Mouse (Mus musculus) layer of hippocampus, postnatal 10 days (tissue): Measurements from ENCODE around the gene Ddi1. TPM values are rescaled to one million over a fixed set of nuclear protein-coding genes. Genes with fewer than 3 reads are reported as not detected.
"Not testable (repeated sequence)": the region's sequence is repeated elsewhere in the genome, so short reads cannot be mapped to it uniquely, and the experiment has no call there.

ENCODE experiments used
- DNase-seq, 2 experiments: peaks; one replicate each; pipeline ENCODE4 v3.0.0; 2021; ENCODE audit warnings: low spot score in 2 of 2
- long read RNA-seq: library from polyadenylated mRNA; stranded (forward); transcript quantifications from one replicate; pipeline ENCODE4 v2.0.0, GENCODE M21; 2023
- total RNA-seq, 2 experiments: library from RNA; stranded (reverse); gene quantifications; 2 replicates each; pipeline ENCODE4 v1.2.3; 2021

The Ddi1 gene
- not detected for total RNA-seq
- long read RNA-seq: 0 reads

DNA sequence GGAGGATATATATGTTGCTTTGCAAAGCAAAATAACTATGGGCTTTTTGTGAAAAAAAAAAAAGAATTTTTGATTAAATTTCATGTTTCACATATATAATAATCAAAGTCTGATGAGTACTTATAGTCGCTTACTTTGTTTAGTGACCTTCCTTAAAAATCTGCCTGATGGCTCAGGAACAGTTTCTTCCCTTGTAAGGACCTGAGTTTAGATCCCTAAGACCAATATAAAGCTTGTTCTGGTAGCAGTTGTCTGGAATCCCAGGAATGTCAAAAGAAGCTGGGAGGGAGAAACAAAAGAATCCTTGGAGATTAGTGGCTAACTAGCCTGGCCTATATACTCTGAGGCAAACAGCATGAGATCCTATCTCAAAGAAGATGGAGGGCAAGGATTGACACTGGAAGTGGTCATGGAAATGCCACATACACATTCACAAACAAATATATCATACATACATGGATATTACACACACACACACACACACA is at the start of gene Ddi1:
Gene Ddi1 (minus strand): TSS at position 51 of the 485 bp plus-strand sequence.
- DNase-seq: no peak

DNA sequence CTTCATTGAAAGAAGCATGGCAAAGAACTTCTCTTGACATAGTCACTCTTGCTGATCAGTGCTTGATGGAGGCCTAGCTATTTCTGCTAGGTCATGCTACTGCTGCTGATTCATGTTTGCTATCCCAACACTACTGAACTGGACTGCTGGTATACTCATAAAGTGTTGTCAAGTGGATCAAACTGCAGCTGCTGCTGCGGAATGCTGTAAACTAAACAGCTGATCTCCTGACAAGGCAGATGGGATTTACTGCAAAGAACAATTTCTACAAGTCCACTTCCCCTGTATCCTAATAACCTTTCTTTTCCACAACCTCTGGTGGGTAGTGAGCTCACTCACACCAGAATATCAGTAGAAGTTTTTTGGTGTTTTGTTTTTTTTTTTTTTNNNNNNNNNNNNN is 47.5 kb upstream of the Ddi1 start:
- no peak for DNase-seq

DNA sequence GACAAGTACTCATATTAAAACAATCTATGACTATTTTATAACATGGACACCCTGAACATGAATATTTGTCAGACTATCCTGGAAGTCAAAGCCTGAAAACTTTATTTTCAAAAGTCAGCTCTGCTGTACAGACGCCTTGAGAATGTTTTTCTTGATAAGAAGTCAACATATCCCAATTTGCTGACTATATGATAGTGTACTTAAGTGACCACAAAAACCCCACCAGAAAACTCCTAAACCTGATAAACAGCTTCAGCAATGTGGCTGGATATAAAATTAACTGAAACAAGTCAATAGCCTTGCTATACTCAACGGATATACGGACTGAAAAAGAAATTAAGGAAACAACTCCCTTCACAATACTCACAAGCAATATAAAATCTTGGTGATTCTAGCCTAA is 36.2 kb upstream of the Ddi1 start:
- DNase-seq: no peak

DNA sequence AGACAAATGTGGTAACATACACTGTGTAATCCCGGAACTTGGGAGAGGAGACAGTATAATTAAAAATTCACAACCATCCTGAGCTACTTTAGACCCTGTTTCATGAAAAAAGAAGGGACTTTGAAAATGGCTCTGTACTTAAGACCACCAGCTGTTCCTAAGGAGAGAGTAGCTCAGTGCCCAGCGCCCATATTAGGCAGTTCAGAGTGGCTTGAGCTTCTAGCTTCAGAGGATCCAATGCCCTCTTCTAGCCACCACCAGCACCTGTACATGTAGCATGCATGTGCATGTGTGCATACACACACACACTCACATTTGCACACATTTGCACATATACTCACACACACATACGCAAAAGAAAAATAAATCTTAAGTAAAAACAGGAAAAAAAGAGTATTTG is 34.9 kb upstream of the Ddi1 start:
- no peak for DNase-seq

DNA sequence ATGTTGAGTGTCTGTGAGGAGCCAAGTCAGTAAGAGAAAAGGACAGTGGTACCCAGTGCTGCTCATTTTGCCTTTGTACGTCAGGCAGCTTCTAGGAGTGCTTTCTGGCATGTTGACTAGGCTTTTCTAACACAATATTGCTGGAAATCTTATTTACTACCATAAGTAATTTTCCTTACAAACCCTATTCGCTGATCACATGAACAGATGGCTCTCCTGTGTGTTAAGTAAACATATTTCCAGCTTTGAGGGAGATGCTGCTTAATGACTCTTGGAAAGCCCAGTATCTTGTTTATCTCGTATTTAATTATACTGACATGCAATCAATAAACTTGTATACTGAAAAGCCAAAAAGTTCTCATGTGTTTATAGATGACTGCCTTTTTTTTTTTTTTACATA is 32.4 kb upstream of the Ddi1 start:
- no peak for DNase-seq

DNA sequence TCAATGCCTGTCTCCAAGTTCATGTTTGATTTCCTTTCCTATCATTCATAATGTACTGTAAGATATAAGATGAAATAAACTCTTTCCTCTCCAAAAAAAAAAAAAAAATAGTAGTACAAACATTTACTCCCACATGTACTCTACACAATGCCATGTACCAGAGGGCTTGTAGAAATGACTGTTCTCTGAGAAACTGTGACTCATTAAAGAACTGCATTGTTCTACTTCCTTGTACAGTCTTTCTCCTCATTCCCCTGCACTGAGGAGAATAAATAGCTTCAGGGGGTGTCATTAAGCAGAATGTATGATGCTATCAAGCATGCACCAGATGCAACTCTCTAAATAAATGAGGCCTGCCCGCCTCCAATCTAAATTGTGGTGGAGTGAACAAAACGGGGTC is 28.9 kb upstream of the Ddi1 start:
- no peak for DNase-seq

DNA sequence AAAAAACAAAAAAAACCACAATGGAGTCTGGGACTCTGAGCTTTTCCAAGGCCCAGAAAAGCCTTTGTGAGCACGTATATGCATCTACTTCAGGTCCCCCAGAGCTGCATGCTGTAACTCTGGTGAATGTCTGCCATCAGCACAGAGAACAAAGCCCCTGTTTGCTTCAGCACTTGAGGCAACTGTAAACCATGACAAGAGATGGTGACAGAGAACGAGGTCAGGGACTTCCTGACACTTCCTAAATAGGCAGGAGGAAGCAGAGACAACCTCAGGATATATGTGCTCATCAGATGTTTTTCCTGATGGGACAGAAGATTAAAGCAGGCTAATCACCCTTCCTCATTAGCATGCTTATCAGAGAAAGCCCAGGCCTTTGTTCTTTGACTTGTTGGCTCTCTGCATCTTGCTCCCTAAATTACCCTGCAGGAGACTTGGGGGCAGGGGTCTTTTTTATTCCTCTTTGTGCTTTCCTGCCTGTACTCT is 19.6 kb upstream of the Ddi1 start:
- no peak for DNase-seq

DNA sequence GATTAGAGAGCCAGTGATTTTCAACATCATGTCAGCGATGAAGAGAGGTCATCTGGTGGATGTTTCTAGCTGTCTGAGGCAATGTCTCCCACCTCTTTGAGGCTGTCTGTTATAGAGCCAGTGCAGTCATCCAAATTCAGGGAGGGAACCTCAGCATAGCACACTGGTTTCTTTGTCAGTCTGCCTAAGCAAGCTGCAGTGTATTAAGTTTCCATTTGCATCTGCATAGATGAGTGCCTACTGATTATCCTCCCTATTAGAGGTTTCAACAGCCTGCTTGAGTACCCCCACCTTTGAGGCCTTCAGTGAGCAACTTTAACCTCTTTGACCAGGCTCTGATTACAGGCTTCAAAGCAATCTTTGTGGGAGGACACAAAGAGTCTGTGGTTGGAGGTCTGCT is 17.1 kb upstream of the Ddi1 start:
- DNase-seq: no peak

DNA sequence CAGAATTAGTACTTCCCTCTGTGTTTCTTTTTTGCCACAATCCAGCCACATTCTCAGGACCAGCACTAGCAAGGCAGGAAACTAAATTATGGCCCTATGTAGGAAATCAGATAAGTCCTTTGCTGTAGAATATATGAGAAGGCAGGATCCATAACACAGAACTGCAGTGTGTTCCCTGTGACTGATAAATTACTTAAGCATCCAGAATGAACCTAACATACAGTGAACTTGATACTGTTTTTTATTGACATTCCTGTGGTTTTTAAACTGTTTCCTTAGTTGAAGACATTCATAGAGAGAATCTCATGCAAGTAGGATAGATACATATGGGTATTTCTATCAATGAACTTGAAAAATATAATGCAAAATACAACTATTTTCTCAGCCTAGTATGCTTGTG is 7.9 kb upstream of the Ddi1 start:
- no peak for DNase-seq

DNA sequence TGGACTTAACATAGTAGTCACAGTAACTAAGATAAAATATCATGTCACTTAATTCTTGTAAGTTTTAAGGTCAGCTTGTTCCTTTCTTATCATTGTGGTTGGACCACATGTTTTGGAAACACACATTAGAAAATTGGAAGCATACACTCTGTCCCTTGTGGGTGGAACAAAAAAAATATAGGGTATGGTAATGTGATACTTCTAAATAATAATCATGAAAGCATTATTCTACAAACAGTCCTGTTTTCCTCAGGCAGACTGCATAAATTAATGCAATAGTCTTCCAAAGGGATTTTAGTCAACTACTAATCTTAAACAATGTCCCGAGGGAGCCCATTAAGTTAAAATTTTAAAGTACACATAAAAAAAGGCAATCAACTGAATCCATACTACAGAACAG is 6.7 kb upstream of the Ddi1 start:
- DNase-seq: no peak

DNA sequence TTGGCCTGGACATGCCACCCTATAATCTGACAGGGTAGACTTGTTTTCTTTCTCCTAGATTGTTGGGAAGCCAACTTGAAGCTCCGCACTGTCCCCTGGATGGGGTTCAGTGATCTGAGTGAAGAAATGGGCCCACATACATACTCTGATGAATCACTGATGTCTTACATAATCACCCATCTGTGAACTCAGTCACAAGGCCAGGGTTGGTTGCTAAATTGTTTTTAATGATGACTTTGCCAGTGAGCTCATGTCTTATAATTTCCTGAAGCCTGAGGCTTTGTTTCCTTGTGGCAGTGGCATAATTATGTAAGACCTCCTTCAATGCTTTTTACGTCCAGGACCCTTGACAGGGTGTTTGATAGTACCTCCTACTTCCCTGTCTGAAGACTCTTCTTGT is 4.8 kb downstream of the Ddi1 start:
- no peak for DNase-seq

DNA sequence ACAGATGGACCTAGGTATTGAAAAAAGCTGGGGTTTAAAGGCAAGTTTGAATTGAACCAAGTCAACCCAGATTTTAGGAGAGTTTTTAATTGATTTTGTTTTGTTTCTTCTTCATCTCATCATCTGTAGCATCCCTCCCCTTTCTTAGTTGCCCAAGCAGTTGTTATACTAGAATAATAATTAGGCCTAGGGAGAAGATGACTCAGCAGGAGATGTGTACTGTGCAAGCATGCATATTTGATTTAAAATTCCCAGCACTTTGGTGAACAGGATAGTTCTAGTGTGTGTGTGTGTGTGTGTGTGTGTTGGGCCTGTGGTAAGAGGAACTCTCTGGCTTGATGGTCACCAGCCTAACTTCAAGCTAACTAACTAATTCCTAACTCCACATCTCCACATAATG is 12.6 kb downstream of the Ddi1 start:
- no peak for DNase-seq

DNA sequence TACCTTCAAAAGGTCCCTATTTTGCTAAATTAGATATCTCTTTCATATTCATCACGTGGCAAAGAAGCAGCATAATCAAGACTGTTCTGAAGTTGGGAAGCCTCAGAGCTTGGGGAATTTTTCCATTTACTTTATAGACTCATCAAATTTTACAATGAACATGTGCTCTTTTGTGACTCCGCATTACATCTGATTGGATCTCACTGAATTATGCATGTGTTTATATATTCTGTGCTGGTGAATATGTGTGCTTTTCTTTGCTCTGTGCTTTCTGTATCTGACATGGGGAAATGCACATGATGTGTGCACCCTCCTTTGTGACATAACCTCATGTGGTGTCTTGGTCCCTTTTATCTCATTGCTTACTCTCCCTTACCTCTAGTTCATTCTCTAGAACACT is 17.7 kb downstream of the Ddi1 start:
- DNase-seq: no peak

DNA sequence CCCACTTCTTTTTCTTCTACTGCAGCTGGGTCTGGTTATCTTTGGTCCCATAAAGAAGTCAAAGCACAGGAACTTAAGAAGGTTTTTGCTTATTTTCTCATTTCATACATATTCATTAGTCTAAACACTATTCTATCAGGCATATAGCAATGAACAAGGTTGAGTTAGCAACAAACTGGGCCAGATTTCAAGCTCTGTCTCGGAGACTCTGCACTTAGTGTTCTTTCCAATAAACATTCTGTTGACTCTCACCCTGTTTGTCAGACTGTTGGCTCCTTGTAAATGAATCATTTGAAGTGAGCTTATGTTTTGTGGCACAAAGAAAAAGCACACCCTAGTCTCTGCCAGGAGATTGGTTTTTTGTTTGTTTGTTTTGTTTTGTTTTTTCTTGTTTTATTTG is 19.3 kb downstream of the Ddi1 start:
- DNase-seq: no peak

DNA sequence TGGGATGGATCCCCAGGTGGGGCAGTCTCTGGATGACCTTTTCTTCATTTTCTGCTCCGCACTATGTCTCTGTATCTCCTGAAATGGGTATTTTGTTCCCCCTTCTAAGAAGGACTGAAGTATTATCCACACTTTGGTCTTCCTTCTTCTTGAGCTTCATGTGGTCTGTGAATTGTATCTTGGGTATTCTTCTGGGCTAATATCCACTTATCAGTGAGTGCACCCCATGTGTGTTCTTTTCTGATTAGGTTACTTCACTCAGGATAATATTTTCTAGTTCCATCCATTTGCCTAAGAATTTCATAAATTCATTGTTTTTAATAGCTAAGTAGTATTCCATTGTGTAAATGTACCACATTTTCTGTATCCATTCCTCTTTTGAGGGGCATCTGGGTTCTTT is 33.7 kb downstream of the Ddi1 start:
- not testable (repeated sequence) for DNase-seq

DNA sequence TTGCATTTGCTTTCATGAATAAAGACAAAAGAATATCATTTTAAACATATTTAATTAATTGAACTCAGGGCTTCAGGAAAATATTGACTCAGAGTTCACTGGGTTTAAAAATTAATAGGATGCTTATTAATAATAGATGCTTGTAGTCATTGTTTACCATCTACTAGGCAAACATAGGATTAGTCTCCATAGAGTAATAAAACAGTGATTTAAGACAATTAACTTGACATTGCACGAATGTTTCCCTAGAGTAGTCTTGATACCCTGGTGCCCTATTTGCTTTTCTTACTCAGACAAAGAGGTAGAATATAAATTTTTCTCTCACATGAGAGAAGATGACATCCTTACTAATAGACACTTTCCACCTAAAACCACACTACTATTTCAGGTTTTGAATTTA is 52.1 kb downstream of the Ddi1 start:
- no peak for DNase-seq

DNA sequence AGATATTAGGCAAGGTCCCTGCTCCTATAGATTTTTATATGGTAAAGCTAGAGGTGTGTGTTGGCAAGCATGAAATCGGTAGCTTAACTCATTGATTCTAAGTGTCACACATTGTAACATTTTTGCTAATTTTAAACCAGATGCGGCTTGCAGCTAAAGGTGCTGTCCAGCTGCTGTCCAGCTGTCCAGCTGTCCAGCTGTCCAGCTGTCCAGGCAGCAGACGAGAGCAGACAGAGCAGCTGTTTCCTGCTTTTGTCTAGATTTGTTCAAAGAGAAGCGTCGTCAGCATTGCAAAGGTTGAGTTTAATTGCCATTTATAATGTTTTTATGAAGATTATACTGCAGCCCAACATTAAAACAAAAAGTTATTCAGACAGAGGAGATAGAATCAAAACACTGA is 56.8 kb downstream of the Ddi1 start:
- no peak for DNase-seq

Other genes with a start within 250 kb of the Ddi1 start
- 1 to 10 TPM; 3.0 to 3.8 TPM for gene Pdgfd, start 101.3 kb downstream of the Ddi1 start, total RNA-seq